Comparison of ENCODE assay signal across 1 mouse cellular context in the genomic region with DNA sequence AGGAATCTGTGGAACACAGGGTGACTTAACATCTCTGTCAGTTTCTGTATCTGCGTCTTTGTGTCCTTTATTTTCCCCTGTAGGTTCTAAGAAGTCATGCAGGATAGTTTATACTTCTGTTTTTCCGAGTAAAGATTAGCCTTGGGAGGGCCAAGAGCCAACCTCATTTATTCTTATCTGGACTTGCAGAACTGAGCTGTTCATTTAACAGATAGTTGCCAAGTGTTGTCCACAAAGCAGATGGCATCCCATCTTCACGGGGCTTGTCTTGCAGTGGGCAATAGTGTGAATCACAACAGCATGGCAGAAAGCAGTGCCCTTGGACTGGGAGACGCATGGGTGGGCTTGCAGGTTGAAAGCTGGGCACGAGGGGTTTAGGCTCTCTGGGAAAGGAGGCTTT.
TF ChIP-seq lines count a peak whose summit lies in the region.

No protein-coding gene starts in this region.

TF ChIP-seq in MEL, 35 proteins besides CTCF, POLR2A, EP300 and RAD21 (continued from another document):
- TF ChIP-seq MEF2A (IDR thresholded peaks at IDR 0.05; ENCODE audit: extremely low read depth, insufficient replicate concordance, low read depth, low read length, poor library complexity, severe bottlenecking) (no peak), TAL1 (IDR thresholded peaks at IDR 0.05; ENCODE audit: low read length) (peak; percentile 93), SMC3 (IDR thresholded peaks at IDR 0.05; ENCODE audit: low read depth, low read length) (no peak), GABPA (IDR thresholded peaks at IDR 0.05; ENCODE audit: low read depth, low read length) (no peak), TBP (IDR thresholded peaks at IDR 0.05; ENCODE audit: low read depth, low read length) (0 out of 2 replicates have a peak, but pooled peaks have one; percentile 16), POLR2AphosphoS2 (IDR thresholded peaks at IDR 0.05; ENCODE audit: low read length) (0 out of 2 replicates have a peak, but pooled peaks have one; percentile 28), CHD2 (IDR thresholded peaks at IDR 0.05; ENCODE audit: low read length) (no peak), ELF1 (IDR thresholded peaks at IDR 0.05; ENCODE audit: low read depth, low read length) (0 out of 2 replicates have a peak, but pooled peaks have one; percentile 15), MAZ (IDR thresholded peaks at IDR 0.05; ENCODE audit: low read depth, low read length) (no peak), CHD1 (IDR thresholded peaks at IDR 0.05; ENCODE audit: low read depth, low read length) (no peak), TCF12 (IDR thresholded peaks at IDR 0.05; ENCODE audit: low read depth, low read length) (peak; percentile 98), USF1 (IDR thresholded peaks at IDR 0.05; ENCODE audit: low read depth, low read length) (no peak), MYC (IDR thresholded peaks at IDR 0.05; ENCODE audit: low read depth, low read length) (peak; percentile 90), RCOR1 (IDR thresholded peaks at IDR 0.05; ENCODE audit: low read depth, low read length) (peak; percentile 97), ZKSCAN1 (IDR thresholded peaks at IDR 0.05; ENCODE audit: low read depth, low read length) (no peak), MYB (IDR thresholded peaks at IDR 0.05; ENCODE audit: low read depth, low read length) (peak; percentile 62), BHLHE40 (IDR thresholded peaks at IDR 0.05; ENCODE audit: borderline replicate concordance, low read depth, low read length) (peak; percentile 71; the same call in 1 of the 2 replicates), ETS1 (IDR thresholded peaks at IDR 0.05; ENCODE audit: low read depth, low read length) (peak; percentile 96), JUND (IDR thresholded peaks at IDR 0.05; ENCODE audit: low read depth, low read length) (no peak), GATA1 (IDR thresholded peaks at IDR 0.05; ENCODE audit: low read depth, low read length) (peak; percentile 98), NRF1 (IDR thresholded peaks at IDR 0.05; ENCODE audit: insufficient read depth, low read depth, low read length, poor library complexity, severe bottlenecking) (no peak), ZNF384 (IDR thresholded peaks at IDR 0.05; ENCODE audit: low read depth, low read length) (no peak), HCFC1 (IDR thresholded peaks at IDR 0.05; ENCODE audit: low read depth, low read length) (0 out of 2 replicates have a peak, but pooled peaks have one; percentile 53), MAX (IDR thresholded peaks at IDR 0.05; ENCODE audit: low read length) (peak; percentile 69), SIN3A (IDR thresholded peaks at IDR 0.05; ENCODE audit: low read length) (peak; percentile 92), MXI1 (IDR thresholded peaks at IDR 0.05; ENCODE audit: low read depth, low read length) (peak; percentile 80), E2F4 (IDR thresholded peaks at IDR 0.05; ENCODE audit: borderline replicate concordance, low read depth, low read length) (no peak), UBTF (IDR thresholded peaks at IDR 0.05; ENCODE audit: borderline replicate concordance, insufficient read depth, low read depth, low read length) (no peak)
